Mouse (Mus musculus): ENCODE results near the gene Tmem87a.

- TF ChIP-seq POLR2A (IDR thresholded peaks at IDR 0.05; ENCODE audit: low read depth, low read length), result no peak
- no peak for TF ChIP-seq CTCF (IDR thresholded peaks at IDR 0.05; ENCODE audit: extremely low read depth, insufficient read length, insufficient replicate concordance, low read depth, low read length)
These were observed 89.9 kb downstream of the Tmem87a start, which contains the start of gene Pla2g4f for GRCm38 (mm10) chr2:120313976-120314375.
